Mouse (Mus musculus) CH12.LX (cell line): Measurements from ENCODE around the gene Ccdc51. TPM values are rescaled to one million over a fixed set of nuclear protein-coding genes. Genes with fewer than 3 reads are reported as not detected.

Experiments used
- DNase-seq: peaks from one replicate; pipeline ENCODE4 v3.0.0-alpha.2; 2013; ENCODE audit errors: extremely low read depth
- H3K27ac ChIP-seq: 2 replicates; pipeline ENCODE4 v1.5.1; 2012; ENCODE audit warnings: low read depth, mild to moderate bottlenecking, control low read depth, moderate library complexity; ENCODE audit not compliant: insufficient read depth
- H3K27me3 ChIP-seq: replicated peaks from 2 replicates; pipeline ENCODE3; 2012; ENCODE audit warnings: inconsistent platforms
- H3K36me3 ChIP-seq, 2 experiments: replicated peaks in 1 of 2; 2 replicates each; pipeline versions ENCODE3 to v1.6.1; 2012; ENCODE audit warnings: inconsistent platforms in 1 of 2, low read length in 1 of 2, mild to moderate bottlenecking in 1 of 2, mixed read lengths in 1 of 2, moderate library complexity in 1 of 2; ENCODE audit not compliant: control insufficient read depth in 1 of 2, insufficient read depth in 1 of 2
- H3K4me1 ChIP-seq, 2 experiments: 2 replicates each; pipeline ENCODE4 v1.6.1; 2012; ENCODE audit warnings: inconsistent platforms in 1 of 2, moderate library complexity in 1 of 2; ENCODE audit not compliant: insufficient read depth in 2 of 2, control insufficient read depth in 1 of 2
- H3K4me2 ChIP-seq: 2 replicates; pipeline ENCODE4 v1.6.1; 2012; ENCODE audit warnings: low read depth, mild to moderate bottlenecking, control low read depth; ENCODE audit not compliant: poor library complexity, insufficient read depth, severe bottlenecking
- H3K4me3 ChIP-seq, 3 experiments: fragments of 150-350 bp in 1 of 3; sonication (generic) in 1 of 3; replicated peaks in 1 of 3; 2 replicates each; pipeline versions ENCODE3 to v1.5.1; 2011 to 2012; ENCODE audit warnings: low read depth in 2 of 3, low read length in 2 of 3, mild to moderate bottlenecking in 2 of 3, moderate library complexity in 2 of 3, control low read depth in 1 of 3, improper control_type of control experiment in 1 of 3, inconsistent platforms in 1 of 3, mixed read lengths in 1 of 3; ENCODE audit not compliant: poor library complexity in 1 of 3
- H3K79me2 ChIP-seq: replicated peaks from 2 replicates; pipeline ENCODE4 v1.6.1; 2012; ENCODE audit warnings: mild to moderate bottlenecking, moderate library complexity; ENCODE audit not compliant: control insufficient read depth, poor library complexity, insufficient read depth, severe bottlenecking; ENCODE audit errors: extremely low read depth
- H3K9ac ChIP-seq: 2 replicates; pipeline ENCODE4 v1.6.1; 2012; ENCODE audit warnings: low read depth, mild to moderate bottlenecking, control low read depth, moderate library complexity; ENCODE audit not compliant: insufficient read depth
- H3K9me3 ChIP-seq: replicated peaks from 2 replicates; pipeline ENCODE3; 2012; ENCODE audit warnings: low read length, inconsistent platforms, mixed read lengths
- BHLHE40 ChIP-seq: IDR thresholded peaks from 2 replicates; pipeline ENCODE4 v1.6.1; 2011; ENCODE audit warnings: mild to moderate bottlenecking, low read depth, low read length, improper control_type of control experiment
- CHD1 ChIP-seq: IDR thresholded peaks from 2 replicates; pipeline ENCODE4 v1.6.1; 2012; ENCODE audit warnings: low read depth, low read length, improper control_type of control experiment, inconsistent platforms
- CHD2 ChIP-seq: IDR thresholded peaks from 2 replicates; pipeline ENCODE4 v1.6.1; 2011; ENCODE audit warnings: low read length, improper control_type of control experiment
- CTCF ChIP-seq, 2 experiments: IDR thresholded peaks in 1 of 2; conservative IDR thresholded peaks in 1 of 2; 2 replicates each; pipeline ENCODE4 v1.5.1; 2011 to 2012; ENCODE audit warnings: low read depth in 2 of 2, low read length in 2 of 2, improper control_type of control experiment in 1 of 2, inconsistent platforms in 1 of 2, mild to moderate bottlenecking in 1 of 2, moderate library complexity in 1 of 2
- E2F4 ChIP-seq: IDR thresholded peaks from 2 replicates; pipeline ENCODE4 v1.6.1; 2011; ENCODE audit warnings: low read depth, low read length, improper control_type of control experiment; ENCODE audit not compliant: insufficient replicate concordance
- ELF1 ChIP-seq: IDR thresholded peaks from 2 replicates; pipeline ENCODE4 v1.6.1; 2014; ENCODE audit warnings: low read depth, mild to moderate bottlenecking, inconsistent platforms, low read length, improper control_type of control experiment
- EP300 ChIP-seq: IDR thresholded peaks from 2 replicates; pipeline ENCODE4 v1.6.1; 2011; ENCODE audit warnings: low read length, improper control_type of control experiment
- ETS1 ChIP-seq: conservative IDR thresholded peaks from 2 replicates; pipeline ENCODE4 v1.6.1; 2012; ENCODE audit warnings: low read depth, mild to moderate bottlenecking, inconsistent platforms, low read length, improper control_type of control experiment, moderate library complexity
- GABPA ChIP-seq: IDR thresholded peaks from 2 replicates; pipeline ENCODE4 v1.6.1; 2012; ENCODE audit warnings: low read depth, low read length, improper control_type of control experiment, inconsistent platforms; ENCODE audit not compliant: insufficient replicate concordance
- HCFC1 ChIP-seq: IDR thresholded peaks from 2 replicates; pipeline ENCODE4 v1.6.1; 2012; ENCODE audit warnings: low read depth, mild to moderate bottlenecking, inconsistent platforms, low read length, improper control_type of control experiment
- IRF4 ChIP-seq: IDR thresholded peaks from 2 replicates; pipeline ENCODE4 v1.6.1; 2014; ENCODE audit warnings: low read depth, mild to moderate bottlenecking, inconsistent platforms, low read length, improper control_type of control experiment
- JUN ChIP-seq: IDR thresholded peaks from 2 replicates; pipeline ENCODE4 v1.6.1; 2011; ENCODE audit warnings: low read depth, mild to moderate bottlenecking, low read length, improper control_type of control experiment, moderate library complexity; ENCODE audit not compliant: insufficient read depth
- KAT2A ChIP-seq: IDR thresholded peaks from 2 replicates; pipeline ENCODE4 v1.6.1; 2012; ENCODE audit warnings: low read length, improper control_type of control experiment, inconsistent platforms; ENCODE audit not compliant: insufficient replicate concordance
- MAZ ChIP-seq: IDR thresholded peaks from 2 replicates; pipeline ENCODE4 v1.6.1; 2012; ENCODE audit warnings: low read depth, mild to moderate bottlenecking, inconsistent platforms, low read length, improper control_type of control experiment, moderate library complexity
- MXI1 ChIP-seq: IDR thresholded peaks from 2 replicates; pipeline ENCODE4 v1.6.1; 2011; ENCODE audit warnings: mild to moderate bottlenecking, low read depth, low read length, improper control_type of control experiment
- PAX5 ChIP-seq: IDR thresholded peaks from 2 replicates; pipeline ENCODE4 v1.6.1; 2012; ENCODE audit warnings: low read length, inconsistent platforms, mixed read lengths
- POLR2A ChIP-seq: IDR thresholded peaks from 2 replicates; pipeline ENCODE4 v1.6.1; 2011; ENCODE audit warnings: low read depth, mild to moderate bottlenecking, improper control_type of control experiment, low read length
- POLR2AphosphoS2 ChIP-seq: IDR thresholded peaks from 2 replicates; pipeline ENCODE4 v1.6.1; 2011; ENCODE audit warnings: low read depth, low read length, improper control_type of control experiment
- RCOR1 ChIP-seq: conservative IDR thresholded peaks from 2 replicates; pipeline ENCODE4 v1.6.1; 2012; ENCODE audit warnings: low read depth, mild to moderate bottlenecking, inconsistent platforms, low read length, improper control_type of control experiment
- SMC3 ChIP-seq: IDR thresholded peaks from 2 replicates; pipeline ENCODE4 v1.6.1; 2011; ENCODE audit warnings: low read depth, low read length, improper control_type of control experiment
- TBP ChIP-seq: conservative IDR thresholded peaks from 2 replicates; pipeline ENCODE4 v1.6.1; 2011; ENCODE audit warnings: low read depth, low read length, improper control_type of control experiment
- TCF12 ChIP-seq: IDR thresholded peaks from 2 replicates; pipeline ENCODE4 v1.6.1; 2014; ENCODE audit warnings: low read depth, mild to moderate bottlenecking, inconsistent platforms, low read length, improper control_type of control experiment
- UBTF ChIP-seq: IDR thresholded peaks from 2 replicates; pipeline ENCODE4 v1.6.1; 2012; ENCODE audit warnings: low read depth, mild to moderate bottlenecking, inconsistent platforms, low read length, improper control_type of control experiment, moderate library complexity
- ZC3H11A ChIP-seq: IDR thresholded peaks from 2 replicates; pipeline ENCODE4 v1.6.1; 2012; ENCODE audit warnings: low read depth, mild to moderate bottlenecking, inconsistent platforms, low read length, improper control_type of control experiment
- ZKSCAN1 ChIP-seq: IDR thresholded peaks from 2 replicates; pipeline ENCODE4 v1.6.1; 2012; ENCODE audit warnings: low read depth, inconsistent platforms, low read length, improper control_type of control experiment, borderline replicate concordance
- ZMIZ1 ChIP-seq: IDR thresholded peaks from 2 replicates; pipeline ENCODE4 v1.6.1; 2012; ENCODE audit warnings: low read depth, mild to moderate bottlenecking, inconsistent platforms, low read length, improper control_type of control experiment
- ZNF384 ChIP-seq: IDR thresholded peaks from 2 replicates; pipeline ENCODE4 v1.6.1; 2012; ENCODE audit warnings: low read depth, low read length, improper control_type of control experiment, inconsistent platforms
- dilution Hi-C: fragments of 300-500 bp; cut with MboI; formaldehyde crosslinking; loops from 2 replicates; pipeline ENCODE4 v1.14.3; 2020; ENCODE audit warnings: low sequenced_read_pairs; ENCODE audit not compliant: extremely low pct_unique_long_range_greater_than_20kb, extremely low pct_ligation_motif_present
- in situ Hi-C: fragments of 300-500 bp; cut with MboI; formaldehyde crosslinking; loops from 3 replicates; pipeline ENCODE4 v1.14.3; 2019; ENCODE audit warnings: low sequenced_read_pairs, low pct_ligation_motif_present, low pct_unique_long_range_greater_than_20kb, mixed read lengths
- polyA plus RNA-seq: library from polyadenylated mRNA; unstranded; fragments of >175 nt; gene quantifications from 2 replicates; pipeline ENCODE4 v1.2.1, GENCODE M21; 2012; ENCODE audit warnings: low read depth; ENCODE audit not compliant: insufficient read length
- total RNA-seq, 2 experiments: library from RNA; depleted of rRNA; stranded (reverse); fragments of 300-350 nt in 1 of 2; fragments of >200 nt in 1 of 2; gene quantifications; 2 replicates each; pipeline ENCODE4 v1.2.3; 2012 to 2014

The Ccdc51 gene
- total and polyA plus RNA-seq, 3 experiments = 7.6 to 18.2 (median 16.2) TPM

GRCm38 (mm10) chr9:109038086-109038895 is 44.0 kb upstream of the Ccdc51 start, which contains the start of gene Shisa5:
Gene Shisa5 (plus strand): TSS chr9:109038565.
- no peaks in the 10 kb centered on the region for H3K79me2 ChIP-seq
- in situ Hi-C loops (no loop called here), dilution Hi-C loops (no loop called here)
- peak within 1 kb of the TSS; percentile 63 to 77 (median 69) for H3K4me3 ChIP-seq
- peaks cover 0 to 14% of the 10 kb centered on the region in 2 experiments for H3K36me3 ChIP-seq
- peak within 1 kb of the TSS; percentile 46 for H3K9ac ChIP-seq
- no peaks in the 10 kb centered on the region for H3K9me3 ChIP-seq
- TF ChIP-seq GABPA (no peak), CHD1 (no peak), ZNF384 (no peak), ZMIZ1 (no peak), SMC3 (no peak), ELF1 (peak; percentile 53; the same call in 1 of the 2 replicates), RCOR1 (no peak), ETS1 (no peak), MXI1 (no peak; the same call in 1 of the 2 replicates), MAZ (peak; percentile 99), TBP (no peak), E2F4 (no peak), POLR2A (peak; percentile 55), POLR2AphosphoS2 (no peak), UBTF (no peak), PAX5 (no peak), JUN (no peak), EP300 (no peak), HCFC1 (no peak), IRF4 (no peak), KAT2A (0 out of 2 replicates have a peak, but pooled peaks have one; percentile 19), ZC3H11A (no peak), TCF12 (peak; percentile 5; the same call in 1 of the 2 replicates), ZKSCAN1 (no peak), BHLHE40 (no peak), CTCF (conservative IDR thresholded peaks at IDR 0.05 in 1 of 2, IDR thresholded peaks at IDR 0.05 in 1 of 2; ENCODE audit: low read depth in 2 of 2, low read length in 2 of 2) (no peak), CHD2 (no peak)
- H3K4me1 ChIP-seq = peaks cover 16 to 21% of the 10 kb centered on the region in 2 experiments
- no peak for DNase-seq
- no peak within 1 kb of the TSS for H3K27ac ChIP-seq
- no peaks in the 10 kb centered on the region for H3K27me3 ChIP-seq
- peak within 1 kb of the TSS; percentile 69 for H3K4me2 ChIP-seq
